Mouse (Mus musculus) hindbrain, embryonic 15.5 days (tissue): ENCODE data around the gene Fto. TPM values are rescaled to one million over a fixed set of nuclear protein-coding genes. Genes with fewer than 3 reads are reported as not detected.

Source experiments
- ATAC-seq: fragments of 200-750 bp; cut with Nextera tagmentation; 2 replicates; pipeline ENCODE4 v1.8.0; 2017; ENCODE audit warnings: low read depth, moderate number of reproducible peaks, moderate TSS enrichment; ENCODE audit not compliant: low FRiP score
- H3K27ac ChIP-seq: fragments of 300-500 bp; sonication (generic); replicated peaks from 2 replicates; pipeline ENCODE4 v1.5.1; 2015; ENCODE audit warnings: mild to moderate bottlenecking, inconsistent platforms
- H3K27me3 ChIP-seq: fragments of 300-500 bp; sonication (generic); 2 replicates; pipeline ENCODE4 v1.6.1; 2015; ENCODE audit warnings: control low read depth, inconsistent platforms
- H3K36me3 ChIP-seq: fragments of 300-500 bp; sonication (generic); 2 replicates; pipeline ENCODE4 v1.6.1; 2015; ENCODE audit warnings: control low read depth, inconsistent platforms
- H3K4me1 ChIP-seq: fragments of 300-500 bp; sonication (generic); replicated peaks from 2 replicates; pipeline ENCODE4 v1.6.1; 2015; ENCODE audit warnings: control low read depth, inconsistent platforms
- H3K4me2 ChIP-seq: fragments of 300-500 bp; sonication (generic); 2 replicates; pipeline ENCODE4 v1.6.1; 2015; ENCODE audit warnings: moderate library complexity, mild to moderate bottlenecking, inconsistent platforms
- H3K4me3 ChIP-seq: fragments of 300-500 bp; sonication (generic); 2 replicates; pipeline ENCODE4 v1.5.1; 2015; ENCODE audit warnings: mild to moderate bottlenecking, inconsistent platforms
- H3K9ac ChIP-seq: fragments of 300-500 bp; sonication (generic); 2 replicates; pipeline ENCODE4 v1.6.1; 2015; ENCODE audit warnings: inconsistent platforms
- H3K9me3 ChIP-seq: fragments of 300-500 bp; sonication (generic); 2 replicates; pipeline ENCODE4 v1.6.1; 2016; ENCODE audit warnings: control low read depth, inconsistent platforms
- WGBS: fragments of 180-500 bp; shearing (Covaris S2); methylation state at CpG from one replicate; pipeline ENCODE4 v1.1.7; 2015; 5-methylcytosine and 5-hydroxymethylcytosine counted together
- polyA plus RNA-seq: library from polyadenylated mRNA; unstranded; fragments of >200 nt; fragmentation: Nextera tagmentation; extraction: Ambion mirVana; gene quantifications from 2 replicates; pipeline ENCODE4 v1.2.1, GENCODE M21; 2015

The Fto gene
- polyA plus RNA-seq, 1 experiment from 2014 or later: 158 TPM

DNA sequence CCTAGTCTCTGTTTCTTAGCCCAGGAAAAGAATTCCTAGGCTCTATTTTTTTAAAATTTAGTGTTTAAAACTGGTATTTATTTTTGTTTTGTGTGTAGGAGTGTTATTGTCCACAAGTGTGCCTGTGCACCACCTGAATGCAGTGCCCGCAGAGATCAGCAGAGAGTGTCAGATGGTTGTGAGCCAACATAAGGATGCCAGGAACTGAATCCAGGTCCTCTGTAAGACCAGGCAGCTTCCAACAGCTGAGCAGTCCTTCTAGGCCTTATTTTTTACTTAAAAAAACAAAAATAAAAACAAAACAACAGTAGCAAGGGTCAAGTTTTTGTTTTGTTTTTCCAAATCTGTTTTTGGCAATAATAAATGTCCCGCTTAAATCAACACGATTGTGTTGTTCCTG is 69.9 kb downstream of the Fto start:
- Histone ChIP-seq H3K27me3 (no peaks in the 10 kb centered on the region), H3K4me3 (no peak overlapping the region), H3K9me3 (no peaks in the 10 kb centered on the region), H3K4me1 (peaks cover 42% of the 10 kb centered on the region), H3K27ac (no peak overlapping the region), H3K4me2 (no peak overlapping the region), H3K9ac (no peak overlapping the region), H3K36me3 (no peaks in the 10 kb centered on the region)
- 70% methylated on average over 3 of the region's 3 CpGs for WGBS
- ATAC-seq: no peak

- H3K9ac ChIP-seq: no peak overlapping the region
- H3K27me3 ChIP-seq: no peaks in the 10 kb centered on the region
- H3K4me3 ChIP-seq: no peak overlapping the region
- no peaks in the 10 kb centered on the region for H3K9me3 ChIP-seq
- no peak overlapping the region for H3K27ac ChIP-seq
- H3K36me3 ChIP-seq: no peaks in the 10 kb centered on the region
- H3K4me1 ChIP-seq: peaks cover 39% of the 10 kb centered on the region
- ATAC-seq: no peak
- 41% methylated on average over 11 of the region's 11 CpGs for WGBS
- H3K4me2 ChIP-seq: no peak overlapping the region
Measured at GRCm38 (mm10) chr8:91383811-91384210, 70.5 kb downstream of the Fto start.

- no peak for ATAC-seq
- H3K9ac ChIP-seq: no peak overlapping the region
- H3K4me2 ChIP-seq: no peak overlapping the region
- no peak overlapping the region for H3K4me3 ChIP-seq
- H3K4me1 ChIP-seq: peaks cover 33% of the 10 kb centered on the region
- H3K9me3 ChIP-seq: no peaks in the 10 kb centered on the region
- no peaks in the 10 kb centered on the region for H3K36me3 ChIP-seq
- WGBS: 82% methylated on average over 3 of the region's 3 CpGs
- no peak overlapping the region for H3K27ac ChIP-seq
- no peaks in the 10 kb centered on the region for H3K27me3 ChIP-seq
Measured at GRCm38 (mm10) chr8:91384389-91384788, 71.1 kb downstream of the Fto start.

- H3K4me3 ChIP-seq: no peak overlapping the region
- no peaks in the 10 kb centered on the region for H3K36me3 ChIP-seq
- no peak overlapping the region for H3K9ac ChIP-seq
- no peaks in the 10 kb centered on the region for H3K27me3 ChIP-seq
- WGBS: 94% methylated on average over 7 of the region's 7 CpGs
- no peak overlapping the region for H3K27ac ChIP-seq
- no peak for ATAC-seq
- H3K4me2 ChIP-seq: no peak overlapping the region
- peaks cover 29% of the 10 kb centered on the region for H3K4me1 ChIP-seq
- H3K9me3 ChIP-seq: no peaks in the 10 kb centered on the region
Measured at GRCm38 (mm10) chr8:91385808-91386207, 72.5 kb downstream of the Fto start.

DNA sequence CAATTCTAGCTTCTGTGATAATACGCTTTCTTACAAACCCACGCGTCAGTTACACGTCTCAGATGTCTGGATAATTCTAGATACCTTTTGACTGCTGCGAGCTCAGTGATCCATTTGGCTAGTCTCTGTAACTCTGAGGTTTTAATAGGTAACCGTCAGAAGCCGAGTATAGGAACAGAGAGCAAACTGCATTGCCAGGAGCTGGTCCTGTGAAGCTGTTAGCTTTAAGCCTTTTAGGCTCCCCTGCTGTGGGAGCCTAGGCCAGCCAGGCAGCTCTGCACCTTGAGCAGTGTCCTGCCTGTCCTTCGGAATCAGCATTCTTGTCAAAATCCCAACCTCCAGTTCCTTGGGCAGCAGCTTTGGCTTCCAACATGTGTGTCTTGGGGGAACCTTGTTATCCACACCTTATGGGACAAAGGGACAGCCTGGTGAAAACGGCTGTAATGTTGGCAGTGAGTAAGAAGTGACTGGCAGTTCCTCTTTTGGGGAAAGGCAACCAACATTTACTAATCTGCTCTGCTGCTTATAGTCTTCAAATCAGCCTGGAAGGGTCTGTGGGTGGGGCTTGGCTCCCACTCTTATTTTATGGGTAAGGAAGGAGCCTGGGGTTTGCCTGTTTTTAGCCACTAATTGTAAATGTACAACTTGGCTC is 77.2 kb downstream of the Fto start:
- Histone ChIP-seq H3K9ac (no peak overlapping the region), H3K36me3 (no peaks in the 10 kb centered on the region), H3K27ac (no peak overlapping the region), H3K9me3 (no peaks in the 10 kb centered on the region), H3K4me1 (peaks cover 4% of the 10 kb centered on the region; the same call in 1 of the 2 replicates), H3K4me2 (no peak overlapping the region), H3K4me3 (no peak overlapping the region), H3K27me3 (no peaks in the 10 kb centered on the region)
- 66% methylated on average over 9 of the region's 9 CpGs for WGBS
- no peak for ATAC-seq

- WGBS: 81% methylated on average over 7 of the region's 7 CpGs
- Histone ChIP-seq H3K27me3 (no peaks in the 10 kb centered on the region), H3K4me3 (no peak overlapping the region), H3K9me3 (no peaks in the 10 kb centered on the region), H3K36me3 (no peaks in the 10 kb centered on the region), H3K9ac (no peak overlapping the region), H3K4me2 (no peak overlapping the region), H3K27ac (no peak overlapping the region), H3K4me1 (peaks cover 4% of the 10 kb centered on the region; the same call in 1 of the 2 replicates)
- ATAC-seq: no peak
Measured at GRCm38 (mm10) chr8:91392261-91392660, 78.9 kb downstream of the Fto start.

GRCm38 (mm10) chr8:91395340-91396055 is 82.2 kb downstream of the Fto start:
- H3K27me3 ChIP-seq: no peaks in the 10 kb centered on the region
- H3K4me2 ChIP-seq: no peak overlapping the region
- 71% methylated on average over 6 of the region's 6 CpGs for WGBS
- no peaks in the 10 kb centered on the region for H3K36me3 ChIP-seq
- no peak overlapping the region for H3K27ac ChIP-seq
- no peak overlapping the region for H3K9ac ChIP-seq
- H3K9me3 ChIP-seq: no peaks in the 10 kb centered on the region
- H3K4me1 ChIP-seq: peaks cover 1% of the 10 kb centered on the region; the same call in 1 of the 2 replicates
- H3K4me3 ChIP-seq: no peak overlapping the region
- no peak for ATAC-seq

GRCm38 (mm10) chr8:91398053-91398452 is 84.7 kb downstream of the Fto start:
- no peak overlapping the region for H3K27ac ChIP-seq
- WGBS: 96% methylated on average over 5 of the region's 5 CpGs
- no peak overlapping the region for H3K4me2 ChIP-seq
- H3K9me3 ChIP-seq: no peaks in the 10 kb centered on the region
- no peaks in the 10 kb centered on the region for H3K4me1 ChIP-seq
- H3K36me3 ChIP-seq: no peaks in the 10 kb centered on the region
- no peak for ATAC-seq
- no peak overlapping the region for H3K9ac ChIP-seq
- H3K4me3 ChIP-seq: no peak overlapping the region
- H3K27me3 ChIP-seq: no peaks in the 10 kb centered on the region

DNA sequence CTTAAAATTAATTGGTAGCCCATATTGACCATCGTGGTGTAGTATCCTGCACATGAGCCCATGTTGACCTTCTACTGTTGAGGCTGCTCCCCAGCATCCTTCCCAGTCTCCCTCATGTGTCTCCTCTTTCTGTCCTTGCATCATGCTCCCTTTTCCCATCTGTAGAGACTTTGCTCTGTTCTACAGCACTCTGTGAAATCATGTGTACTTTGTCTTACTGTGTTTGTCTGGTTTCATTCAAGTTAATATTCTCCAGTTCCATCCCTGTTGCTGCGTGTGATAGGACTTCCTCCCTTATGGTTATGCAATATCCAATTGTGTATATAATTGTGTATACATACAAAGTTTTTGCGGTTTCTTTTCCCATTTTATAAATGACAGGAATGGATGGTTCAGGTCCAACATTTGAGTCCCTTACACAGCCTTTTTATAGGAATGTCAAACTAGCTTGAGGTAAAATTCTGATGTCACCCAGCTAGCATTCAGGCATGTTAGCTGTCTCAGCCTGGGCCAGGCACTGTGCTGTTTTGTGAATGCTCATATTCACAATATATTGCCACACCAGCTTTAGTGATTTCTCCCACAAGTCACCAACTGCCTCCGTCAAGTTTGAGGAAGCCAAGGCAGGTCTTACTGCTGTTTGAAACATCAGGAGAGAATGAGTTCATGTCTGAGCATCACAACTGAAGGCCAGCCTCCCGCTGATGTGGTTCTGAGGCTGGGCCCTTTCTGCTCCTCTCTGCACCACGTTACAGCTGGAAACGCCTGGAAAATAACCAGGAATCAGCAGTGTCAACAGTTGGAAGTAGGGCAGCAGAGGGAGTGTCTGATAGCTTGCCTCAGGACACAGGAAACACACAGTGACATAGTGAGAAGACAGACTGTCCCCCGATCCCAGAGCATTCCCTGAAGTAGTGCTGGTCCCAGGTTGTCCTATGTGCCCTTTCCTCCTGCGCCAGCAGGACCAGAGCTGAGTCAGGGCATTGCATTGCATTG is 90.0 kb downstream of the Fto start:
- H3K4me3 ChIP-seq: no peak overlapping the region
- no peaks in the 10 kb centered on the region for H3K9me3 ChIP-seq
- H3K4me1 ChIP-seq: no peaks in the 10 kb centered on the region
- no peaks in the 10 kb centered on the region for H3K27me3 ChIP-seq
- no peaks in the 10 kb centered on the region for H3K36me3 ChIP-seq
- no peak for ATAC-seq
- no peak overlapping the region for H3K4me2 ChIP-seq
- 88% methylated on average over 9 of the region's 9 CpGs for WGBS
- no peak overlapping the region for H3K27ac ChIP-seq
- no peak overlapping the region for H3K9ac ChIP-seq

GRCm38 (mm10) chr8:91404311-91404710 is 91.0 kb downstream of the Fto start:
- Histone ChIP-seq H3K4me3 (no peak overlapping the region), H3K27ac (no peak overlapping the region), H3K27me3 (no peaks in the 10 kb centered on the region), H3K9ac (no peak overlapping the region), H3K4me1 (no peaks in the 10 kb centered on the region), H3K4me2 (no peak overlapping the region), H3K9me3 (no peaks in the 10 kb centered on the region), H3K36me3 (no peaks in the 10 kb centered on the region)
- 94% methylated on average over 7 of the region's 7 CpGs for WGBS
- ATAC-seq: no peak

- H3K4me1 ChIP-seq: no peaks in the 10 kb centered on the region
- H3K9me3 ChIP-seq: no peaks in the 10 kb centered on the region
- no peak overlapping the region for H3K4me2 ChIP-seq
- H3K27ac ChIP-seq: no peak overlapping the region
- no peak overlapping the region for H3K9ac ChIP-seq
- no peak for ATAC-seq
- no peaks in the 10 kb centered on the region for H3K27me3 ChIP-seq
- H3K36me3 ChIP-seq: no peaks in the 10 kb centered on the region
- H3K4me3 ChIP-seq: no peak overlapping the region
- 91% methylated on average over 7 of the region's 7 CpGs for WGBS
Measured at GRCm38 (mm10) chr8:91405099-91405498, 91.8 kb downstream of the Fto start.
